Mouse (Mus musculus) CH12.LX (cell line): ENCODE measurements around the gene Cdipt. TPM values are rescaled to one million over a fixed set of nuclear protein-coding genes. Genes with fewer than 3 reads are reported as not detected.
A peak's percentile ranks its signal among the peaks of the same experiment; 100 is the strongest.

ENCODE experiments used
- DNase-seq: peaks from one replicate; pipeline ENCODE4 v3.0.0-alpha.2; 2013; ENCODE audit errors: extremely low read depth
- H3K27ac ChIP-seq: 2 replicates; pipeline ENCODE4 v1.5.1; 2012; ENCODE audit warnings: low read depth, mild to moderate bottlenecking, control low read depth, moderate library complexity; ENCODE audit not compliant: insufficient read depth
- H3K27me3 ChIP-seq: replicated peaks from 2 replicates; pipeline ENCODE3; 2012; ENCODE audit warnings: inconsistent platforms
- H3K36me3 ChIP-seq, 2 experiments: replicated peaks in 1 of 2; 2 replicates each; pipeline versions ENCODE3 to v1.6.1; 2012; ENCODE audit warnings: inconsistent platforms in 1 of 2, low read length in 1 of 2, mild to moderate bottlenecking in 1 of 2, mixed read lengths in 1 of 2, moderate library complexity in 1 of 2; ENCODE audit not compliant: control insufficient read depth in 1 of 2, insufficient read depth in 1 of 2
- H3K4me1 ChIP-seq, 2 experiments: 2 replicates each; pipeline ENCODE4 v1.6.1; 2012; ENCODE audit warnings: inconsistent platforms in 1 of 2, moderate library complexity in 1 of 2; ENCODE audit not compliant: insufficient read depth in 2 of 2, control insufficient read depth in 1 of 2
- H3K4me2 ChIP-seq: 2 replicates; pipeline ENCODE4 v1.6.1; 2012; ENCODE audit warnings: low read depth, mild to moderate bottlenecking, control low read depth; ENCODE audit not compliant: poor library complexity, insufficient read depth, severe bottlenecking
- H3K4me3 ChIP-seq, 3 experiments: fragments of 150-350 bp in 1 of 3; sonication (generic) in 1 of 3; replicated peaks in 1 of 3; 2 replicates each; pipeline versions ENCODE3 to v1.5.1; 2011 to 2012; ENCODE audit warnings: low read depth in 2 of 3, low read length in 2 of 3, mild to moderate bottlenecking in 2 of 3, moderate library complexity in 2 of 3, control low read depth in 1 of 3, improper control_type of control experiment in 1 of 3, inconsistent platforms in 1 of 3, mixed read lengths in 1 of 3; ENCODE audit not compliant: poor library complexity in 1 of 3
- H3K79me2 ChIP-seq: replicated peaks from 2 replicates; pipeline ENCODE4 v1.6.1; 2012; ENCODE audit warnings: mild to moderate bottlenecking, moderate library complexity; ENCODE audit not compliant: control insufficient read depth, poor library complexity, insufficient read depth, severe bottlenecking; ENCODE audit errors: extremely low read depth
- H3K9ac ChIP-seq: 2 replicates; pipeline ENCODE4 v1.6.1; 2012; ENCODE audit warnings: low read depth, mild to moderate bottlenecking, control low read depth, moderate library complexity; ENCODE audit not compliant: insufficient read depth
- H3K9me3 ChIP-seq: replicated peaks from 2 replicates; pipeline ENCODE3; 2012; ENCODE audit warnings: low read length, inconsistent platforms, mixed read lengths
- BHLHE40 ChIP-seq: IDR thresholded peaks from 2 replicates; pipeline ENCODE4 v1.6.1; 2011; ENCODE audit warnings: mild to moderate bottlenecking, low read depth, low read length, improper control_type of control experiment
- CTCF ChIP-seq, 2 experiments: IDR thresholded peaks in 1 of 2; conservative IDR thresholded peaks in 1 of 2; 2 replicates each; pipeline ENCODE4 v1.5.1; 2011 to 2012; ENCODE audit warnings: low read depth in 2 of 2, low read length in 2 of 2, improper control_type of control experiment in 1 of 2, inconsistent platforms in 1 of 2, mild to moderate bottlenecking in 1 of 2, moderate library complexity in 1 of 2
- E2F4 ChIP-seq: IDR thresholded peaks from 2 replicates; pipeline ENCODE4 v1.6.1; 2011; ENCODE audit warnings: low read depth, low read length, improper control_type of control experiment; ENCODE audit not compliant: insufficient replicate concordance
- ELF1 ChIP-seq: IDR thresholded peaks from 2 replicates; pipeline ENCODE4 v1.6.1; 2014; ENCODE audit warnings: low read depth, mild to moderate bottlenecking, inconsistent platforms, low read length, improper control_type of control experiment
- ETS1 ChIP-seq: conservative IDR thresholded peaks from 2 replicates; pipeline ENCODE4 v1.6.1; 2012; ENCODE audit warnings: low read depth, mild to moderate bottlenecking, inconsistent platforms, low read length, improper control_type of control experiment, moderate library complexity
- HCFC1 ChIP-seq: IDR thresholded peaks from 2 replicates; pipeline ENCODE4 v1.6.1; 2012; ENCODE audit warnings: low read depth, mild to moderate bottlenecking, inconsistent platforms, low read length, improper control_type of control experiment
- IRF4 ChIP-seq: IDR thresholded peaks from 2 replicates; pipeline ENCODE4 v1.6.1; 2014; ENCODE audit warnings: low read depth, mild to moderate bottlenecking, inconsistent platforms, low read length, improper control_type of control experiment
- JUND ChIP-seq: conservative IDR thresholded peaks from 2 replicates; pipeline ENCODE4 v1.6.1; 2011; ENCODE audit warnings: low read depth, low read length, improper control_type of control experiment
- KAT2A ChIP-seq: IDR thresholded peaks from 2 replicates; pipeline ENCODE4 v1.6.1; 2012; ENCODE audit warnings: low read length, improper control_type of control experiment, inconsistent platforms; ENCODE audit not compliant: insufficient replicate concordance
- MAFK ChIP-seq: IDR thresholded peaks from 2 replicates; pipeline ENCODE4 v1.6.1; 2011; ENCODE audit warnings: low read length, improper control_type of control experiment; ENCODE audit not compliant: insufficient replicate concordance
- MEF2A ChIP-seq: IDR thresholded peaks from 2 replicates; pipeline ENCODE4 v1.6.1; 2014; ENCODE audit warnings: low read depth, mild to moderate bottlenecking, inconsistent platforms, low read length, improper control_type of control experiment, borderline replicate concordance
- MXI1 ChIP-seq: IDR thresholded peaks from 2 replicates; pipeline ENCODE4 v1.6.1; 2011; ENCODE audit warnings: mild to moderate bottlenecking, low read depth, low read length, improper control_type of control experiment
- MYC ChIP-seq: IDR thresholded peaks from 2 replicates; pipeline ENCODE4 v1.6.1; 2011; ENCODE audit warnings: low read depth, mild to moderate bottlenecking, improper control_type of control experiment, low read length
- NELFE ChIP-seq: IDR thresholded peaks from 2 replicates; pipeline ENCODE4 v1.6.1; 2011; ENCODE audit warnings: low read depth, low read length, improper control_type of control experiment
- POLR2A ChIP-seq: IDR thresholded peaks from 2 replicates; pipeline ENCODE4 v1.6.1; 2011; ENCODE audit warnings: low read depth, mild to moderate bottlenecking, improper control_type of control experiment, low read length
- RAD21 ChIP-seq: IDR thresholded peaks from 2 replicates; pipeline ENCODE4 v1.6.1; 2011; ENCODE audit warnings: low read depth, mild to moderate bottlenecking, low read length, improper control_type of control experiment, moderate library complexity
- SMC3 ChIP-seq: IDR thresholded peaks from 2 replicates; pipeline ENCODE4 v1.6.1; 2011; ENCODE audit warnings: low read depth, low read length, improper control_type of control experiment
- TCF12 ChIP-seq: IDR thresholded peaks from 2 replicates; pipeline ENCODE4 v1.6.1; 2014; ENCODE audit warnings: low read depth, mild to moderate bottlenecking, inconsistent platforms, low read length, improper control_type of control experiment
- ZC3H11A ChIP-seq: IDR thresholded peaks from 2 replicates; pipeline ENCODE4 v1.6.1; 2012; ENCODE audit warnings: low read depth, mild to moderate bottlenecking, inconsistent platforms, low read length, improper control_type of control experiment
- ZKSCAN1 ChIP-seq: IDR thresholded peaks from 2 replicates; pipeline ENCODE4 v1.6.1; 2012; ENCODE audit warnings: low read depth, inconsistent platforms, low read length, improper control_type of control experiment, borderline replicate concordance
- ZMIZ1 ChIP-seq: IDR thresholded peaks from 2 replicates; pipeline ENCODE4 v1.6.1; 2012; ENCODE audit warnings: low read depth, mild to moderate bottlenecking, inconsistent platforms, low read length, improper control_type of control experiment
- ZNF384 ChIP-seq: IDR thresholded peaks from 2 replicates; pipeline ENCODE4 v1.6.1; 2012; ENCODE audit warnings: low read depth, low read length, improper control_type of control experiment, inconsistent platforms
- dilution Hi-C: fragments of 300-500 bp; cut with MboI; formaldehyde crosslinking; loops from 2 replicates; pipeline ENCODE4 v1.14.3; 2020; ENCODE audit warnings: low sequenced_read_pairs; ENCODE audit not compliant: extremely low pct_unique_long_range_greater_than_20kb, extremely low pct_ligation_motif_present
- in situ Hi-C: fragments of 300-500 bp; cut with MboI; formaldehyde crosslinking; loops from 3 replicates; pipeline ENCODE4 v1.14.3; 2019; ENCODE audit warnings: low sequenced_read_pairs, low pct_ligation_motif_present, low pct_unique_long_range_greater_than_20kb, mixed read lengths
- polyA plus RNA-seq: library from polyadenylated mRNA; unstranded; fragments of >175 nt; gene quantifications from 2 replicates; pipeline ENCODE4 v1.2.1, GENCODE M21; 2012; ENCODE audit warnings: low read depth; ENCODE audit not compliant: insufficient read length
- total RNA-seq, 2 experiments: library from RNA; depleted of rRNA; stranded (reverse); fragments of 300-350 nt in 1 of 2; fragments of >200 nt in 1 of 2; gene quantifications; 2 replicates each; pipeline ENCODE4 v1.2.3; 2012 to 2014

The Cdipt gene
- total and polyA plus RNA-seq, 3 experiments = 72.8 to 138 (median 108) TPM

DNA sequence TGATC lies 40.6 kb downstream of the Cdipt start, which contains the start of gene Pagr1b:
Gene Pagr1b, minus strand, starts transcription at position 4 of the 5 bp plus-strand sequence.
- Histone ChIP-seq H3K4me3 (peak within 1 kb of the TSS; percentile 65 to 92 (median 89)), H3K4me2 (peak within 1 kb of the TSS; percentile 77), H3K27me3 (no peaks in the 10 kb centered on the region), H3K4me1 (peaks cover 22 to 70% of the 10 kb centered on the region in 2 experiments; a peak in 3 of 4 replicates), H3K27ac (peak within 1 kb of the TSS; percentile 80), H3K36me3 (peaks cover 6 to 50% of the 10 kb centered on the region in 2 experiments), H3K79me2 (peaks cover 14% of the 10 kb centered on the region), H3K9ac (peak within 1 kb of the TSS; percentile 91), H3K9me3 (no peaks in the 10 kb centered on the region)
- TF ChIP-seq BHLHE40 (no peak), MEF2A (no peak), JUND (no peak), ETS1 (no peak), RAD21 (no peak)
- in situ Hi-C loops (loop anchor here (5.0 to 10.0 kb wide), 2 partner anchors 54 to 311 kb away; partner anchors contain the start of gene Coro1a), dilution Hi-C loops (no loop called here)
- no peak for DNase-seq

DNA sequence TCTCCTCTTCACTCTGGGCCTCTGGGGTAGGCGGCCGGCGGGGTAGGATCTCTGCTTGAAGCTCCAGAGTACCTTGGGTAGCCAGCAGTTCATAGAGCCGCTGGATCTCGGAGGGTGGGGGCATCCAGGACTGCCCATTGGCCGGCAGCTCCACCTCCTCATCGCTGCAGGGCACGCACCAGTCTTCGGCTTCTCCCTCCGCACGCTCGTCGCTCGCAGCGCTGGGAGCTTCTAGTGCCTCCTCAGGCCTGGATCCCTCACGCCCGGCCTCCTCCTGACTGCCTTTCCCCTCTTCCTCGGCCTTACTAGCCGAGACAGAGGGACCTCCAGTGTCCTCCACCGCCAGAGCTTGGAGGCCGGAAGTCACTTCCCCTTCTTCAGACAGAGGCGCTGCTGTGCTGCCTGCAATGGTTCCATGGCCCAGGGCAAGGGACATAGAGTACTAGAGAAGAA lies 40.8 kb downstream of the Cdipt start:
- DNase-seq = no peak
- H3K4me1 ChIP-seq = peaks cover 22 to 70% of the 10 kb centered on the region in 2 experiments; a peak in 3 of 4 replicates
- H3K27ac ChIP-seq = peak overlapping the region; percentile 80
- dilution Hi-C loops (no loop called here), in situ Hi-C loops (loop anchor here (5.0 to 10.0 kb wide), 2 partner anchors 54 to 312 kb away; partner anchors contain the start of gene Coro1a)
- H3K79me2 ChIP-seq = peaks cover 14% of the 10 kb centered on the region
- H3K27me3 ChIP-seq = no peaks in the 10 kb centered on the region
- H3K4me2 ChIP-seq = peak overlapping the region; percentile 77
- H3K36me3 ChIP-seq = peaks cover 6 to 50% of the 10 kb centered on the region in 2 experiments
- no peaks in the 10 kb centered on the region for H3K9me3 ChIP-seq
- peak overlapping the region; percentile 91 for H3K9ac ChIP-seq
- TF ChIP-seq TCF12 (0 out of 2 replicates have a peak, but pooled peaks have one; percentile 12), ELF1 (peak; percentile 66), POLR2A (no peak), SMC3 (no peak)
- H3K4me3 ChIP-seq = peak overlapping the region; percentile 65 to 92 (median 89)

- Histone ChIP-seq H3K27ac (peak within 1 kb of the TSS; percentile 80), H3K79me2 (peaks cover 14% of the 10 kb centered on the region), H3K27me3 (no peaks in the 10 kb centered on the region), H3K9ac (peak within 1 kb of the TSS; percentile 91), H3K4me1 (peaks cover 22 to 70% of the 10 kb centered on the region in 2 experiments; a peak in 3 of 4 replicates), H3K36me3 (peaks cover 8 to 53% of the 10 kb centered on the region in 2 experiments), H3K9me3 (no peaks in the 10 kb centered on the region), H3K4me3 (peak within 1 kb of the TSS; percentile 65 to 92 (median 89)), H3K4me2 (peak within 1 kb of the TSS; percentile 77)
- DNase-seq = peak; percentile 100
- dilution Hi-C loops = no loop called here
- in situ Hi-C loops = loop anchor here (5.0 to 10.0 kb wide), 2 partner anchors 55 to 312 kb away; partner anchors contain the start of gene Coro1a
- peak; percentile 70; the same call in 1 of the 2 replicates for TF ChIP-seq MXI1
- no peak; the same call in none of the 2 replicates for TF ChIP-seq TCF12
- TF ChIP-seq SMC3 = peak; percentile 61
- peak; percentile 11; the same call in 1 of the 2 replicates for TF ChIP-seq ZMIZ1
- TF ChIP-seq RAD21 = peak; percentile 45
- TF ChIP-seq ZKSCAN1 = no peak
- TF ChIP-seq NELFE = peak; percentile 85
- no peak for TF ChIP-seq MAFK
- peak; percentile 74 for TF ChIP-seq POLR2A
- peak; percentile 57 to 89 for TF ChIP-seq CTCF (conservative IDR thresholded peaks at IDR 0.05 in 1 of 2, IDR thresholded peaks at IDR 0.05 in 1 of 2; ENCODE audit: low read depth in 2 of 2, low read length in 2 of 2)
- peak; percentile 66; the same call in 1 of the 2 replicates for TF ChIP-seq ZNF384
- no peak for TF ChIP-seq ZC3H11A
- no peak for TF ChIP-seq ETS1
- peak; percentile 88; the same call in 1 of the 2 replicates for TF ChIP-seq KAT2A
- peak; percentile 92 for TF ChIP-seq HCFC1
- TF ChIP-seq E2F4 = peak; percentile 96
- TF ChIP-seq IRF4 = peak; percentile 21; the same call in 1 of the 2 replicates
- 0 out of 2 replicates have a peak, but pooled peaks have one; percentile 2 for TF ChIP-seq MYC
- peak; percentile 83 for TF ChIP-seq ELF1
Measured at GRCm38 (mm10) chr7:127016971-127017949, 41.5 kb downstream of the Cdipt start, which contains the start of gene Pagr1a. Gene Pagr1a, minus strand, starts transcription at chr7:127017352.
